Mouse (Mus musculus) adrenal gland, adult (tissue): ENCODE results near the gene Fut8.
"Not testable (repeated sequence)": the region's sequence is repeated elsewhere in the genome, so short reads cannot be mapped to it uniquely, and the experiment has no call there.

Experiments
- DNase-seq, 2 experiments: peaks; one replicate each; pipeline ENCODE4 v3.0.0; 2022 to 2023; ENCODE audit warnings: low spot score in 1 of 2; ENCODE audit not compliant: inconsistent age in 2 of 2

Fut8 gene

GRCm38 (mm10) chr12:77220616-77221015, 17.3 kb upstream of the Fut8 start:
- DNase-seq = no peak

GRCm38 (mm10) chr12:77222272-77222874, 15.6 kb upstream of the Fut8 start:
- no peak for DNase-seq

- peak; percentile 85 to 91 for DNase-seq
Observed at GRCm38 (mm10) chr12:77223595-77223994, 14.3 kb upstream of the Fut8 start.

- no peak for DNase-seq
Observed at GRCm38 (mm10) chr12:77224121-77224520, 13.8 kb upstream of the Fut8 start.

- DNase-seq = no peak
Observed at GRCm38 (mm10) chr12:77224891-77225290, 13.0 kb upstream of the Fut8 start.

- no peak for DNase-seq
Observed at GRCm38 (mm10) chr12:77225727-77226126, 12.2 kb upstream of the Fut8 start.

GRCm38 (mm10) chr12:77235958-77236357, 2.0 kb upstream of the Fut8 start:
- DNase-seq = no peak

- peak; percentile 96 to 98 for DNase-seq
Observed at GRCm38 (mm10) chr12:77238531-77239389, 835 bp downstream of the Fut8 start.

- peak in 1 of 2 experiments; percentile 92 for DNase-seq
Observed at GRCm38 (mm10) chr12:77239390-77240061, 1.6 kb downstream of the Fut8 start.

GRCm38 (mm10) chr12:77240372-77240771, 2.4 kb downstream of the Fut8 start:
- peak in 1 of 2 experiments; percentile 67 for DNase-seq

- DNase-seq = peak in 1 of 2 experiments; percentile 60
Observed at GRCm38 (mm10) chr12:77240839-77241238, 2.9 kb downstream of the Fut8 start.

- peak in 1 of 2 experiments; percentile 55 for DNase-seq
Observed at GRCm38 (mm10) chr12:77262650-77263049, 24.7 kb downstream of the Fut8 start.

GRCm38 (mm10) chr12:77263816-77264215, 25.9 kb downstream of the Fut8 start:
- DNase-seq = no peak

GRCm38 (mm10) chr12:77270694-77271093, 32.8 kb downstream of the Fut8 start:
- no peak for DNase-seq

GRCm38 (mm10) chr12:77288507-77288906, 50.6 kb downstream of the Fut8 start:
- no peak for DNase-seq

GRCm38 (mm10) chr12:77291017-77291416, 53.1 kb downstream of the Fut8 start:
- no peak for DNase-seq

GRCm38 (mm10) chr12:77291864-77292263, 53.9 kb downstream of the Fut8 start:
- not testable (repeated sequence) for DNase-seq

GRCm38 (mm10) chr12:77292375-77293258, 54.7 kb downstream of the Fut8 start:
- DNase-seq = no peak

GRCm38 (mm10) chr12:77296119-77296518, 58.2 kb downstream of the Fut8 start:
- no peak for DNase-seq

- DNase-seq = peak in 1 of 2 experiments; percentile 54
Observed at GRCm38 (mm10) chr12:77297114-77297513, 59.2 kb downstream of the Fut8 start.

- DNase-seq = peak in 1 of 2 experiments; percentile 28
Observed at GRCm38 (mm10) chr12:77297858-77298257, 59.9 kb downstream of the Fut8 start.
